Mouse (Mus musculus): ENCODE data around the gene Cstf2t. TPM values are rescaled to one million over a fixed set of nuclear protein-coding genes. Genes with fewer than 3 reads are reported as not detected.

Gene Cstf2t
- total and polyA plus RNA-seq, 3 experiments: 22.8 to 44.5 (median 23.7) TPM

GRCm38 (mm10) chr19:31074717-31075063 lies 7.9 kb upstream of the Cstf2t start:
- dilution Hi-C loops (cut with MboI; ENCODE audit: extremely low pct_ligation_motif_present, extremely low pct_unique_long_range_greater_than_20kb, low sequenced_read_pairs): no loop called here
- no peak overlapping the region for H3K9ac ChIP-seq (ENCODE audit: insufficient read depth, low read depth)

GRCm38 (mm10) chr19:31076106-31076505 lies 6.5 kb upstream of the Cstf2t start:
- H3K9me3 ChIP-seq (replicated peaks; ENCODE audit: low read length): no peaks in the 10 kb centered on the region

More at GRCm38 (mm10) chr19:31074717-31075063, 7.9 kb upstream of the Cstf2t start:
- Histone ChIP-seq H3K27me3 (replicated peaks) (no peaks in the 10 kb centered on the region), H3K4me2 (ENCODE audit: insufficient read depth, low read depth, poor library complexity, severe bottlenecking) (no peak overlapping the region), H3K79me2 (replicated peaks; ENCODE audit: control insufficient read depth, extremely low read depth, insufficient read depth, poor library complexity, severe bottlenecking) (no peaks in the 10 kb centered on the region), H3K9me3 (replicated peaks; ENCODE audit: low read length) (no peaks in the 10 kb centered on the region), H3K4me3 (replicated peaks in 1 of 3; ENCODE audit: low read depth in 2 of 3, low read length in 2 of 3, poor library complexity in 1 of 3) (no peak overlapping the region), H3K36me3 (replicated peaks in 1 of 2; ENCODE audit: control insufficient read depth in 1 of 2, insufficient read depth in 1 of 2, low read length in 1 of 2) (no peaks in the 10 kb centered on the region), H3K27ac (ENCODE audit: insufficient read depth, low read depth) (no peak overlapping the region), H3K4me1 (ENCODE audit: control insufficient read depth in 1 of 2, insufficient read depth in 2 of 2) (no peaks in the 10 kb centered on the region)
- DNase-seq (ENCODE audit: extremely low read depth): no peak
- in situ Hi-C loops (cut with MboI; ENCODE audit: low pct_ligation_motif_present, low pct_unique_long_range_greater_than_20kb, low sequenced_read_pairs): no loop called here
- TF ChIP-seq RCOR1 (conservative IDR thresholded peaks at IDR 0.05; ENCODE audit: low read depth, low read length) (no peak), GABPA (IDR thresholded peaks at IDR 0.05; ENCODE audit: insufficient replicate concordance, low read depth, low read length) (no peak), USF1 (IDR thresholded peaks at IDR 0.05; ENCODE audit: low read depth, low read length) (no peak), JUN (IDR thresholded peaks at IDR 0.05; ENCODE audit: insufficient read depth, low read depth, low read length) (no peak), PAX5 (IDR thresholded peaks at IDR 0.05; ENCODE audit: low read length) (no peak), ZMIZ1 (IDR thresholded peaks at IDR 0.05; ENCODE audit: low read depth, low read length) (no peak)

GRCm38 (mm10) chr19:31078241-31078640 lies 4.4 kb upstream of the Cstf2t start:
- H3K27ac ChIP-seq (ENCODE audit: insufficient read depth, low read depth): no peak overlapping the region
- no peaks in the 10 kb centered on the region for H3K27me3 ChIP-seq (replicated peaks)
- dilution Hi-C loops (cut with MboI; ENCODE audit: extremely low pct_ligation_motif_present, extremely low pct_unique_long_range_greater_than_20kb, low sequenced_read_pairs): no loop called here
- no peaks in the 10 kb centered on the region for H3K4me1 ChIP-seq (ENCODE audit: control insufficient read depth in 1 of 2, insufficient read depth in 2 of 2)
- H3K9me3 ChIP-seq (replicated peaks; ENCODE audit: low read length): no peaks in the 10 kb centered on the region
- H3K79me2 ChIP-seq (replicated peaks; ENCODE audit: control insufficient read depth, extremely low read depth, insufficient read depth, poor library complexity, severe bottlenecking): peaks cover under 1% of the 10 kb centered on the region
- no peak for DNase-seq (ENCODE audit: extremely low read depth)
- TF ChIP-seq SIN3A (IDR thresholded peaks at IDR 0.05; ENCODE audit: low read length): no peak
- TF ChIP-seq ZNF384 (IDR thresholded peaks at IDR 0.05; ENCODE audit: low read depth, low read length): no peak
- no peak overlapping the region for H3K4me3 ChIP-seq (replicated peaks in 1 of 3; ENCODE audit: low read depth in 2 of 3, low read length in 2 of 3, poor library complexity in 1 of 3)
- no peaks in the 10 kb centered on the region for H3K36me3 ChIP-seq (replicated peaks in 1 of 2; ENCODE audit: control insufficient read depth in 1 of 2, insufficient read depth in 1 of 2, low read length in 1 of 2)
- H3K9ac ChIP-seq (ENCODE audit: insufficient read depth, low read depth): no peak overlapping the region
- no peak overlapping the region for H3K4me2 ChIP-seq (ENCODE audit: insufficient read depth, low read depth, poor library complexity, severe bottlenecking)
- in situ Hi-C loops (cut with MboI; ENCODE audit: low pct_ligation_motif_present, low pct_unique_long_range_greater_than_20kb, low sequenced_read_pairs): no loop called here

More at GRCm38 (mm10) chr19:31076106-31076505, 6.5 kb upstream of the Cstf2t start:
- H3K4me1 ChIP-seq (ENCODE audit: control insufficient read depth in 1 of 2, insufficient read depth in 2 of 2): no peaks in the 10 kb centered on the region
- H3K36me3 ChIP-seq (replicated peaks in 1 of 2; ENCODE audit: control insufficient read depth in 1 of 2, insufficient read depth in 1 of 2, low read length in 1 of 2): no peaks in the 10 kb centered on the region
- in situ Hi-C loops (cut with MboI; ENCODE audit: low pct_ligation_motif_present, low pct_unique_long_range_greater_than_20kb, low sequenced_read_pairs) (no loop called here), dilution Hi-C loops (cut with MboI; ENCODE audit: extremely low pct_ligation_motif_present, extremely low pct_unique_long_range_greater_than_20kb, low sequenced_read_pairs) (no loop called here)
- no peak overlapping the region for H3K9ac ChIP-seq (ENCODE audit: insufficient read depth, low read depth)
- no peak overlapping the region for H3K27ac ChIP-seq (ENCODE audit: insufficient read depth, low read depth)
- H3K4me3 ChIP-seq (replicated peaks in 1 of 3; ENCODE audit: low read depth in 2 of 3, low read length in 2 of 3, poor library complexity in 1 of 3): no peak overlapping the region
- H3K79me2 ChIP-seq (replicated peaks; ENCODE audit: control insufficient read depth, extremely low read depth, insufficient read depth, poor library complexity, severe bottlenecking): no peaks in the 10 kb centered on the region
- H3K4me2 ChIP-seq (ENCODE audit: insufficient read depth, low read depth, poor library complexity, severe bottlenecking): no peak overlapping the region
- no peaks in the 10 kb centered on the region for H3K27me3 ChIP-seq (replicated peaks)
- no peak for TF ChIP-seq TBP (conservative IDR thresholded peaks at IDR 0.05; ENCODE audit: low read depth, low read length)
- no peak for TF ChIP-seq ETS1 (conservative IDR thresholded peaks at IDR 0.05; ENCODE audit: low read depth, low read length)
- no peak for TF ChIP-seq MYC (IDR thresholded peaks at IDR 0.05; ENCODE audit: low read depth, low read length)
- no peak for TF ChIP-seq NELFE (IDR thresholded peaks at IDR 0.05; ENCODE audit: low read depth, low read length)
- no peak for TF ChIP-seq MEF2A (IDR thresholded peaks at IDR 0.05; ENCODE audit: borderline replicate concordance, low read depth, low read length)
- TF ChIP-seq BHLHE40 (IDR thresholded peaks at IDR 0.05; ENCODE audit: low read depth, low read length): no peak
- TF ChIP-seq JUN (IDR thresholded peaks at IDR 0.05; ENCODE audit: insufficient read depth, low read depth, low read length): no peak
- TF ChIP-seq USF1 (IDR thresholded peaks at IDR 0.05; ENCODE audit: low read depth, low read length): no peak
- TF ChIP-seq JUND (conservative IDR thresholded peaks at IDR 0.05; ENCODE audit: low read depth, low read length): no peak
- TF ChIP-seq PAX5 (IDR thresholded peaks at IDR 0.05; ENCODE audit: low read length): no peak
- TF ChIP-seq MAFK (IDR thresholded peaks at IDR 0.05; ENCODE audit: insufficient replicate concordance, low read length): no peak
- no peak for TF ChIP-seq MAZ (IDR thresholded peaks at IDR 0.05; ENCODE audit: low read depth, low read length)
- no peak for TF ChIP-seq E2F4 (IDR thresholded peaks at IDR 0.05; ENCODE audit: insufficient replicate concordance, low read depth, low read length)
- DNase-seq (ENCODE audit: extremely low read depth): no peak

Data from CH12.LX (cell line).